Mouse (Mus musculus): ENCODE data around the gene Herc1.

Herc1 gene

DNA sequence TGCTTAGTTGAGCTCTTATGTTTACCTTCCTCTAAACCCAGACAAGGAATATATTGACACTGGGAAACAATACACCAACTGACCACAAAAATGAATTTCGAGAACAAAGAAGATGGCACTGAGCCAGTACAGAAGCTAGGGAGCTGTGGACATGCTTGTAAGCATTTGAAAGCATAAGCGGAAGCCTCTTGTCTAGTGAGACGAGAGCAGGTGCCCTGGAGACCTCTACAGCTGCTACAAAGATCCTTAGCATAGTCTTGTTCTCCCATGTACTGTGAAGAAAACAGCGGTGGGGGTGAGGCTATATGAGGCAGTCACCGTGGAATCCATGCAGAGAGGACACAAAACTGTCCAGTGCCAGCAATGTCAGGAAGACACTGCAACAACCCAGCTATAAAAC, 168.7 kb downstream of the Herc1 start:
- DNase-seq (ENCODE audit: low read depth, low spot score) = no peak

GRCm38 (mm10) chr9:66520299-66520698, 170.0 kb downstream of the Herc1 start:
- DNase-seq (ENCODE audit: low read depth, low spot score) = no peak

DNA sequence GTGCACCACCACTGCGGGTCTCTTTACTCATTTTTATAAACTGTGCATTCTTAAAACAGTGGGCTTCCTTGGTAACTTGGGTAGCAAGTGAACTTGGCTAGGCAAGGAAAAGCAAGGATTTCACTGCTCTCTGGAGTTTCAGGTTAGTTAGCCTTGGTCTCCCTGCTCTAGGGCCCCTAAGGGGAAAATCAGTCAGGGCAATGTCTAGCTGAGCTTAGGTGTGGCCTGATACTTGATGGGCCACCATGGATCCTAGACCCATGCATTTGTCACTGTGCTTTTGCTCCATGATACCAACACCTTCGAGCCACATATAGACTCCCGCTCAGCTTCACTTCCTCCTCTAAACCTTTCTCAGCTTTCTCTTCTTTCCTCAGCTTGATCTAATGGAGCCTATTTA, 171.3 kb downstream of the Herc1 start:
- DNase-seq (ENCODE audit: low read depth, low spot score) = no peak

GRCm38 (mm10) chr9:66542785-66543184, 192.5 kb downstream of the Herc1 start:
- DNase-seq (ENCODE audit: low read depth, low spot score) = no peak

Measured in brain, embryonic 18.5 days (tissue).